Mouse (Mus musculus) stomach, embryonic 15.5 days (tissue): ENCODE measurements around the gene Stac2. TPM values are rescaled to one million over a fixed set of nuclear protein-coding genes. Genes with fewer than 3 reads are reported as not detected.

Source experiments
- ATAC-seq: fragments of 200-750 bp; cut with Nextera tagmentation; 2 replicates; pipeline ENCODE4 v1.8.0; 2017; ENCODE audit warnings: low read depth, moderate number of reproducible peaks, moderate TSS enrichment; ENCODE audit not compliant: insufficient read depth, low FRiP score
- H3K27ac ChIP-seq: fragments of 300-500 bp; sonication (generic); 2 replicates; pipeline ENCODE4 v1.5.1; 2015; ENCODE audit warnings: mild to moderate bottlenecking, inconsistent platforms
- H3K27me3 ChIP-seq: fragments of 300-500 bp; sonication (generic); replicated peaks from 2 replicates; pipeline ENCODE4 v1.6.1; 2015; ENCODE audit warnings: inconsistent platforms
- H3K36me3 ChIP-seq: fragments of 300-500 bp; sonication (generic); 2 replicates; pipeline ENCODE4 v1.6.1; 2015; ENCODE audit warnings: inconsistent platforms
- H3K4me1 ChIP-seq: fragments of 300-500 bp; sonication (generic); 2 replicates; pipeline ENCODE4 v1.6.1; 2015; ENCODE audit warnings: inconsistent platforms
- H3K4me2 ChIP-seq: fragments of 300-500 bp; sonication (generic); 2 replicates; pipeline ENCODE4 v1.6.1; 2015; ENCODE audit warnings: mild to moderate bottlenecking, inconsistent platforms
- H3K4me3 ChIP-seq: fragments of 300-500 bp; sonication (generic); replicated peaks from 2 replicates; pipeline ENCODE4 v1.5.1; 2015; ENCODE audit warnings: inconsistent platforms
- H3K9ac ChIP-seq: fragments of 300-500 bp; sonication (generic); 2 replicates; pipeline ENCODE4 v1.6.1; 2015; ENCODE audit warnings: inconsistent platforms
- H3K9me3 ChIP-seq: fragments of 300-500 bp; sonication (generic); 2 replicates; pipeline ENCODE4 v1.6.1; 2016; ENCODE audit warnings: inconsistent platforms
- WGBS: fragments of 180-500 bp; shearing (Covaris S2); methylation state at CpG from one replicate; pipeline ENCODE4 v1.1.7; 2015; 5-methylcytosine and 5-hydroxymethylcytosine counted together
- polyA plus RNA-seq: library from polyadenylated mRNA; unstranded; fragments of >200 nt; fragmentation: Nextera tagmentation; extraction: Ambion mirVana; gene quantifications from 2 replicates; pipeline ENCODE4 v1.2.1, GENCODE M21; 2015

Stac2 gene
- polyA plus RNA-seq, 1 experiment from 2014 or later = 0.41 TPM

DNA sequence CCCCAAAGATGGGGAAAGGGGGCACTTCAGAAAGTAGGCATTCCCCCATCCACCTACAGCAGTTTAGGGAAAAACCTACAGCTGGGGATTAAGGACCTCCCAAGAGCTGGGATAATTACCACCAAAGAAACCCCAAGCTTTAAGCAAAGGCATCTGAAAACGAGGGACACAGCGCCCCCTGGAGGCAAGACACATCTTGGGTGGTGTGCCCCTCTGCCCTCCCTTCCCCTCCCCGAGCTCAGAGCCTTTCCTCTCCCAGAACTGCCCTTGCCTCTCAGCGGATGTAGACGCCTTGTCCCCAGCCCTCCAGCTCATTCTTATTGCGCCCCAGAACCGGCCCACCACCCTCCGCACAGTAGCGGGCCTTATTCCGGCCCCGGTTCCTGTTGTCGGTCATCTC lies 50.6 kb downstream of the Stac2 start:
- no peak overlapping the region for H3K9ac ChIP-seq

DNA sequence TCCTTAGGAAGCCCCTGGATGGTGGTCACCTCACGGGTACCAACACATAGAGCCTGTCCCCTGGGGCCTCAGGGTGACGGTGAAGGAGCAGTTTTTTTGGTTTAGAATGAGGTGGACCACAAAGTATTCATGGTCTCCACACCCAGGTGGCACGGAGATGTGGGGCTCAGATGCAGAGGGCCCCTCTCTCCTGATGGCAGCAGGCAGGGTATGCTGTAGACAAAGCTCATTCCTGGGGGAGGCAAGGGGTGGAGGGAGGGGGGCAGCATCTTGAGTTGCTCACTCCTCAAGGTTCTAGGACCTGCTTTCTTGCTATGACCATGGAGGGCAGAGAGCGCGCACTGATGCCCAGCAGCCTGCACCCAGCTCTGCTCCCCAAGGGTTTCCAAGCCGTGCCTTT lies 51.3 kb downstream of the Stac2 start:
- H3K4me1 ChIP-seq = peaks cover 18% of the 10 kb centered on the region

More for the DNA sequence above, 50.6 kb downstream of the Stac2 start:
- no peak overlapping the region for H3K27ac ChIP-seq
- peak overlapping the region; percentile 46 for H3K4me2 ChIP-seq
- H3K9me3 ChIP-seq = no peaks in the 10 kb centered on the region
- ATAC-seq = no peak
- H3K36me3 ChIP-seq = 0 out of 2 replicates have a peak, but pooled peaks cover 5% of the 10 kb centered on the region
- peaks cover 25% of the 10 kb centered on the region for H3K27me3 ChIP-seq
- WGBS = 16% methylated on average over 12 of the region's 12 CpGs
- H3K4me3 ChIP-seq = 0 out of 2 replicates have a peak overlapping the region, but pooled peaks have one; percentile 11
- peaks cover 18% of the 10 kb centered on the region for H3K4me1 ChIP-seq

DNA sequence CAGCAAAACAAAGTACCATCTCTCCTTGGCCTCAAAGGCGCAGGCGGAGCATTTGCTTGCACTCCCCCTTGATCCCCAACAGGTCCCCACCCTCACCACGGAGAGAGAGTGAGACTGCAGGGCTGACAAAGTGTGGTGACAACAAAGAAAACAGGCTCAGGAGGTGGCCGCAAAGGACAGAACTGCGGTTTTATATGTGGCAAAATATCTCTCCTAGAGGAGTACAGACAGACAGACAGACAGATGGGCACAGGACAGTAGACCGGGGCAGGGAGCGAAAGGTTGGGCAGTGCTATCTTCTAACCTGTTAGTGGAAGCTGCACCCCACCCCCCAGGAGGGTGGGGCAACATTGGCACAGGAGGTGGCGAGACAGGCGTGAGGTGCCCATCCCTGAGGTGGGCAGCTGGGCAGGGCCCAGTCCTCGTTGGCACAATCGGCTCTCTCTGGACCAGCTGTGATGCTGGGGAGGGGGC lies 51.9 kb downstream of the Stac2 start:
- Histone ChIP-seq H3K36me3 (0 out of 2 replicates have a peak, but pooled peaks cover 5% of the 10 kb centered on the region), H3K4me1 (peaks cover 18% of the 10 kb centered on the region), H3K27ac (no peak overlapping the region), H3K9me3 (no peaks in the 10 kb centered on the region), H3K4me3 (no peak overlapping the region), H3K27me3 (peaks cover 25% of the 10 kb centered on the region), H3K9ac (no peak overlapping the region), H3K4me2 (no peak overlapping the region)
- no peak for ATAC-seq
- 42% methylated on average over 11 of the region's 11 CpGs for WGBS

More for the DNA sequence above, 51.3 kb downstream of the Stac2 start:
- no peak for ATAC-seq
- Histone ChIP-seq H3K36me3 (0 out of 2 replicates have a peak, but pooled peaks cover 5% of the 10 kb centered on the region), H3K9me3 (no peaks in the 10 kb centered on the region), H3K9ac (no peak overlapping the region), H3K4me3 (no peak overlapping the region), H3K27ac (no peak overlapping the region), H3K4me2 (no peak overlapping the region), H3K27me3 (peaks cover 25% of the 10 kb centered on the region)
- 68% methylated on average over 6 of the region's 6 CpGs for WGBS

DNA sequence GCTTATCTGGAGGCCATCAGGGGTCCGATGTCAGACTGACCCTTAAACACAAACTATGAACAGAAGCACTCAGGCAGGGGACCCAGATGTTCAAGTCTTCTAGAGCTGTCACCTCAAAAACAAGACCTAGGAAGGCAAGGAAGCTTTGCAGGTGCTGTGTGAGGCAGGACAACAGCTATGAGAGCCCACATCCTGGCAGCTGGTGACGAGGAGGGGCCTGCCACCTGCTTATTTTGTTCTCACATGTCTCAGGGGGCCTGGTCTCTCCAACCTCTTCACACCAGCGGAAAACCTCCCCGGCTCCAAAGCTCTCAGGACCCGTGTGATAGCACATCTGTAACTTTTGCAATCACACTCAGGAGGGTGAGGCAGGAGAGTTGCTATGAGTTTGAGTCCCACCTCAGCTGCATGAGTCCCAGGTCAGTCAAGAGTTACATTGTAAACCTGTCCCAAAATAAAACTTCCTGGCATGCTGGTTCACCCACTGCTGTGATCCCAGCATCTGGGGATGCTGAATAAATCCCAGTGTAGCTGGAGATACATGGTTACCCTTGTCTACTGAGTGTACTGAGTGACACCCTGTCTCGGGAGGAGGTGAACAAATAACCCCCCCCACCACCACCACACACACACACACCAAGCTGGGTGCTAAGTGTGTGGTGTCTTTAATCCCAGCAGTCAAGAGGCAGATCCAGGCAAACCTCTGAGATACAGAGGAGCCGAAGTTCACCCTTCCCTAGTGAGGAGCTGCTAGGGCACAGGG lies 52.7 kb downstream of the Stac2 start:
- Histone ChIP-seq H3K36me3 (0 out of 2 replicates have a peak, but pooled peaks cover 5% of the 10 kb centered on the region), H3K4me3 (no peak overlapping the region), H3K9me3 (no peaks in the 10 kb centered on the region), H3K27ac (no peak overlapping the region), H3K9ac (no peak overlapping the region), H3K27me3 (peaks cover 25% of the 10 kb centered on the region), H3K4me1 (peaks cover 22% of the 10 kb centered on the region), H3K4me2 (no peak overlapping the region)
- no peak for ATAC-seq
- WGBS = 29% methylated on average over 7 of the region's 7 CpGs

- Histone ChIP-seq H3K4me1 (peaks cover 26% of the 10 kb centered on the region), H3K4me3 (no peak overlapping the region), H3K4me2 (no peak overlapping the region), H3K9me3 (no peaks in the 10 kb centered on the region), H3K27me3 (peaks cover 25% of the 10 kb centered on the region), H3K36me3 (0 out of 2 replicates have a peak, but pooled peaks cover under 1% of the 10 kb centered on the region), H3K27ac (no peak overlapping the region), H3K9ac (no peak overlapping the region)
- WGBS = 56% methylated on average over 5 of the region's 5 CpGs
- ATAC-seq = no peak
Measured at GRCm38 (mm10) chr11:97999748-98000147, 53.5 kb downstream of the Stac2 start.

GRCm38 (mm10) chr11:97998898-97999608 lies 54.2 kb downstream of the Stac2 start:
- Histone ChIP-seq H3K9me3 (no peaks in the 10 kb centered on the region), H3K27ac (no peak overlapping the region), H3K4me2 (no peak overlapping the region), H3K27me3 (peaks cover 25% of the 10 kb centered on the region), H3K4me3 (no peak overlapping the region), H3K36me3 (no peaks in the 10 kb centered on the region), H3K9ac (no peak overlapping the region), H3K4me1 (peaks cover 32% of the 10 kb centered on the region)
- ATAC-seq = no peak
- WGBS = 40% methylated on average over 7 of the region's 7 CpGs

- Histone ChIP-seq H3K4me2 (no peak overlapping the region), H3K4me1 (peaks cover 30% of the 10 kb centered on the region), H3K36me3 (no peaks in the 10 kb centered on the region), H3K27ac (no peak overlapping the region), H3K27me3 (peaks cover 25% of the 10 kb centered on the region), H3K4me3 (no peak overlapping the region), H3K9ac (no peak overlapping the region), H3K9me3 (no peaks in the 10 kb centered on the region)
- no peak for ATAC-seq
- WGBS = 73% methylated on average over 11 of the region's 11 CpGs
Measured at GRCm38 (mm10) chr11:97998074-97998793, 55.0 kb downstream of the Stac2 start.

- no peak overlapping the region for H3K27ac ChIP-seq
- H3K4me3 ChIP-seq = no peak overlapping the region
- no peaks in the 10 kb centered on the region for H3K9me3 ChIP-seq
- peaks cover 22% of the 10 kb centered on the region for H3K4me1 ChIP-seq
- H3K36me3 ChIP-seq = no peaks in the 10 kb centered on the region
- ATAC-seq = no peak
- H3K27me3 ChIP-seq = peaks cover 25% of the 10 kb centered on the region
- no peak overlapping the region for H3K4me2 ChIP-seq
- no peak overlapping the region for H3K9ac ChIP-seq
- WGBS = 78% methylated on average over 8 of the region's 8 CpGs
Measured at GRCm38 (mm10) chr11:97997387-97997960, 55.8 kb downstream of the Stac2 start.

DNA sequence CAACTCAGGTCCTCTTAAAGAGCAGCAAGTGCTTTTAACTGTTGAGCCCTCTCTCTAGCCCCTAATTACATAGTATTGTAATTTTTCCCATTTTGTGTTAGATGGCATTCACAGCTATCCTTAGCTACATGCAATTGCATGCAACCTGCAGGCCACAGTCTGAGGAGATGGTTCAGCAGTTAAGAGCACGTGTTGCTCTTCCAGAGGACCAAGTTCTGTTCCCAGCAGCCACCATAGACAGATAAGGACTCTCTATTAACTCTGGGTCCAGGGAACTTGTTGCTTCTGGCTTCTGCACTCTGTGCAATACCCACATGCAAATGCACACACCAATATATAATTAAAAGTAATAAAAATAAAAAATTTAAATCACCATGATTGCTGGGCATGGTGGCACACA lies 56.6 kb downstream of the Stac2 start:
- Histone ChIP-seq H3K27ac (no peak overlapping the region), H3K36me3 (no peaks in the 10 kb centered on the region), H3K4me2 (no peak overlapping the region), H3K27me3 (peaks cover 20% of the 10 kb centered on the region), H3K9ac (no peak overlapping the region), H3K4me1 (peaks cover 22% of the 10 kb centered on the region), H3K4me3 (no peak overlapping the region), H3K9me3 (no peaks in the 10 kb centered on the region)
- ATAC-seq = no peak
- WGBS = 76% methylated on average over 1 of the region's 1 CpGs

DNA sequence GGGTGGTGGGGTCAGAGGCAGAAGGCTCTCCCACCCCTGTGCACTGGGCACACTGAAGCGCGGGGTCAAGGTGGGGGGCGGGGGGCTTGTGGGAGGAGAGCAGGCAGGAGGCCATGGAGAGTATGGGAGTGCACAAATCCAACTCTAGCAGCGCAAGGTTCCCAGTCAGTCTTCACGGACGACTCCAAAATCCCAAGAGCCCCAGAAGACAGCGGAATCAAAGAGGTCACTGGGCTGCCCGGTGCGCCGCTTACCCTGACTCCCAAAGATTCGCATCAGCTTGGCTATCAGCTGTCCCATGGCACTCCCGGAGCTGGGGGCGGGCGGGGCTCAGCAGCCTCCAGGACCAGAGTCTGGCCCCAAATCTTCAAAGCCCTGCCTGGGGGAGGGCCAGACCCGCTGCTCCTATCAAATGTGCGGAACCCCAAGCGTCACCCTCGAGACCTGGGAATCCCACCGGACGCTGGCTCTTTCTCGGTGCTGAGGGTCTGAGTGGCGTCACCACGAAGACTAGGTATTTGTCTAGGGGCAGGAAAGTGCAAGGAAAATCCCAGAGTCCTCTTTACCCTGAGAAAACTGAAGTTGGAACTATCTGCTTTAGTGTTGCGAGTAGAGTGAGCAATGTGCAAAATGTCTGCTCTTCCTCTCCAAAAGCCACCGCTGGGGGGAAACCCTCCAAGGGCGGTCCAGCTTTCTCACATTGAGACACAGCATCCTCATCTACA lies 57.5 kb downstream of the Stac2 start, which contains the start of gene Arl5c:
Gene Arl5c, minus strand, starts transcription at position 618 of the 725 bp plus-strand sequence.
- no peak within 1 kb of the TSS; the same call in 1 of the 2 replicates for H3K27ac ChIP-seq
- WGBS = 1% methylated on average over 26 of the region's 26 CpGs

More for the DNA sequence above, 57.5 kb downstream of the Stac2 start, which contains the start of gene Arl5c:
- peak within 1 kb of the TSS; percentile 50 for H3K4me3 ChIP-seq
- peak; percentile 17; the same call in 1 of the 2 replicates for ATAC-seq
- peak within 1 kb of the TSS; percentile 22; the same call in 1 of the 2 replicates for H3K9ac ChIP-seq
- H3K9me3 ChIP-seq = no peaks in the 10 kb centered on the region
- peak within 1 kb of the TSS; percentile 93 for H3K4me2 ChIP-seq
- H3K27me3 ChIP-seq = peaks cover 13% of the 10 kb centered on the region
- H3K4me1 ChIP-seq = peaks cover 22% of the 10 kb centered on the region
- H3K36me3 ChIP-seq = no peaks in the 10 kb centered on the region
